Mouse (Mus musculus): ENCODE measurements around the gene Pced1b. TPM values are rescaled to one million over a fixed set of nuclear protein-coding genes. Genes with fewer than 3 reads are reported as not detected.
A peak's percentile ranks its signal among the peaks of the same experiment; 100 is the strongest.

Pced1b gene
- polyA plus RNA-seq, 1 experiment from 2014 or later: 8.7 TPM

GRCm38 (mm10) chr15:97374085-97374844 lies 127.4 kb downstream of the Pced1b start:
- Histone ChIP-seq H3K9ac (ENCODE audit: low read depth, low read length) (no peak overlapping the region), H3K4me2 (replicated peaks; ENCODE audit: low read depth, low read length) (no peak overlapping the region), H3K27ac (ENCODE audit: low read depth, low read length) (no peak overlapping the region), H3K9me3 (ENCODE audit: control insufficient read depth, low read length) (no peaks in the 10 kb centered on the region), H3K4me1 (ENCODE audit: control insufficient read depth, insufficient read depth, low read length) (peaks cover 26% of the 10 kb centered on the region), H3K4me3 (ENCODE audit: low read length) (no peak overlapping the region), H3K36me3 (ENCODE audit: control insufficient read depth, insufficient read depth, low read length) (no peaks in the 10 kb centered on the region), H3K27me3 (ENCODE audit: control insufficient read depth, insufficient read depth, low read length) (no peaks in the 10 kb centered on the region)
- no peak for ATAC-seq (ENCODE audit: low FRiP score, low TSS enrichment)
- WGBS: 56% methylated on average over 8 of the region's 8 CpGs

DNA sequence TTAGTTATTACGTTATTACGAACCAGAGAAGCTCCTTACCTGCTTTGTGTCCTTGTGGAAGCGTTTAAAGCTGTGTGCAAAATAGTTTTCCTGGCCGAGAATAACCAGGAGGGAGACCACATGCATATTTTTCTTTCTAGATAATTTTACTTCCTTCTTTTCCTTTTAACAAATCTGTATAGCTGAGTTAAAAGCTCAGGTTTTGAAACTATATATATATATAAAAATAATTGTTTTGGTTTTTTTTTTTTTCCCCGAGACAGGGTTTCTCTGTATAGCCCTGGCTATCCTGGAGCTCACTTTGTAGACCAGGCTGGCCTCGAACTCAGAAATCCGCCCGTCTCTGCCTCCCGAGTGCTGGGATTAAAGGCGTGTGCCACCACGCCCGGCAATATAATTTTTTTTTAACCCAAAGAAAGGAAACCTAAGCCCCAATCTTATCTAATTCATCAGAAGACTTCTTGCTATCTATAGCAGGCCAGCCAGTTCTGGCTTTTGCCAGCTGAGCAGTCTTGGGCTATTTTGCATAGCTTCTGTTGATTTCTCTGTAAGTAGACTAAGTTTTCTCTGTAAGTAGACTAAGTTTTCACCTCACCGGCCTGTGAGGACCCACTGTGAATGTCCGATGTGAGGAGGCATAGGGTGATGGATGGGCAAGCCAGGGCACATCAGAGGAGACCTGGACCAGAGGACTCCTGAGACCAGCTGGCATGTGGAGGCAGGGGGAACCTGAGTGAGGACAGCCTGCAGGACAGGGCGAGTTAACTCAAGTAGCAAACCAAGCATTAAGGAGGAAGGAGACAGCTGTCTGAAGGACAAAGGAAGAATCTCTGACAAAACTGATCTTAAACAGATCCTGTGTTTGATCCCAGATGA lies 128.2 kb downstream of the Pced1b start:
- Histone ChIP-seq H3K36me3 (ENCODE audit: control insufficient read depth, insufficient read depth, low read length) (no peaks in the 10 kb centered on the region), H3K4me1 (ENCODE audit: control insufficient read depth, insufficient read depth, low read length) (peaks cover 26% of the 10 kb centered on the region), H3K27me3 (ENCODE audit: control insufficient read depth, insufficient read depth, low read length) (no peaks in the 10 kb centered on the region), H3K4me3 (ENCODE audit: low read length) (no peak overlapping the region), H3K4me2 (replicated peaks; ENCODE audit: low read depth, low read length) (no peak overlapping the region), H3K27ac (ENCODE audit: low read depth, low read length) (no peak overlapping the region), H3K9me3 (ENCODE audit: control insufficient read depth, low read length) (no peaks in the 10 kb centered on the region), H3K9ac (ENCODE audit: low read depth, low read length) (no peak overlapping the region)
- no peak for ATAC-seq (ENCODE audit: low FRiP score, low TSS enrichment)
- 84% methylated on average over 15 of the region's 15 CpGs for WGBS

GRCm38 (mm10) chr15:97376081-97376742 lies 129.3 kb downstream of the Pced1b start:
- H3K27me3 ChIP-seq (ENCODE audit: control insufficient read depth, insufficient read depth, low read length): no peaks in the 10 kb centered on the region
- H3K4me2 ChIP-seq (replicated peaks; ENCODE audit: low read depth, low read length): no peak overlapping the region; the same call in 1 of the 2 replicates
- peaks cover 26% of the 10 kb centered on the region for H3K4me1 ChIP-seq (ENCODE audit: control insufficient read depth, insufficient read depth, low read length)
- H3K36me3 ChIP-seq (ENCODE audit: control insufficient read depth, insufficient read depth, low read length): no peaks in the 10 kb centered on the region
- no peak overlapping the region for H3K27ac ChIP-seq (ENCODE audit: low read depth, low read length)
- ATAC-seq (ENCODE audit: low FRiP score, low TSS enrichment): no peak
- WGBS: 26% methylated on average over 7 of the region's 7 CpGs
- H3K4me3 ChIP-seq (ENCODE audit: low read length): no peak overlapping the region
- H3K9me3 ChIP-seq (ENCODE audit: control insufficient read depth, low read length): no peaks in the 10 kb centered on the region
- H3K9ac ChIP-seq (ENCODE audit: low read depth, low read length): no peak overlapping the region

DNA sequence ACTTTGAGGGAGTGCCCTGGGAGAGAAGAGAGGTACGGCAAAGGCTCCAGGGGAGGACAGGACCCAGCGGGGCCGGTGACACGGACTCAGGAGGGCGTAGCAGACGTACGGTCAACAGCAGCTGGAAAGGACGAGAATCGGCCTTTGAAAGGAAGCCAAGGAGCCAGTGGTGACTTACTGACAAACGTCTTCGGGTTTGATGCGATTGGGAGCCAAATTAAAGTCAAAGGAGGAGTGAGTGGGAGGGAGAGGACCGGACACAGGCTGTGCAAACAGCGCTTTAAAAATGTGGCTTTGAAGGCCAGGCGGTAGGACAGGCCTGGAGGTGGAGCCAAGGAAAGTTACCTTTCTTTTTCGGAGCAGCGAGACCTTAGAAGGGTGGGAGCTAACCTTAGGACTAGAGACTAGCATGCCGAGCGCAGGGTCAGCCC lies 129.9 kb downstream of the Pced1b start:
- no peak overlapping the region for H3K27ac ChIP-seq (ENCODE audit: low read depth, low read length)
- ATAC-seq (ENCODE audit: low FRiP score, low TSS enrichment): peak; percentile 45; the same call in 1 of the 2 replicates

GRCm38 (mm10) chr15:97378061-97378460 lies 131.2 kb downstream of the Pced1b start:
- Histone ChIP-seq H3K9ac (ENCODE audit: low read depth, low read length) (no peak overlapping the region), H3K9me3 (ENCODE audit: control insufficient read depth, low read length) (no peaks in the 10 kb centered on the region), H3K4me3 (ENCODE audit: low read length) (no peak overlapping the region), H3K4me2 (replicated peaks; ENCODE audit: low read depth, low read length) (no peak overlapping the region), H3K27ac (ENCODE audit: low read depth, low read length) (no peak overlapping the region), H3K4me1 (ENCODE audit: control insufficient read depth, insufficient read depth, low read length) (peaks cover 20% of the 10 kb centered on the region), H3K27me3 (ENCODE audit: control insufficient read depth, insufficient read depth, low read length) (no peaks in the 10 kb centered on the region), H3K36me3 (ENCODE audit: control insufficient read depth, insufficient read depth, low read length) (no peaks in the 10 kb centered on the region)
- no peak for ATAC-seq (ENCODE audit: low FRiP score, low TSS enrichment)
- 77% methylated on average over 4 of the region's 4 CpGs for WGBS

More for the DNA sequence above, 129.9 kb downstream of the Pced1b start:
- no peaks in the 10 kb centered on the region for H3K27me3 ChIP-seq (ENCODE audit: control insufficient read depth, insufficient read depth, low read length)
- H3K36me3 ChIP-seq (ENCODE audit: control insufficient read depth, insufficient read depth, low read length): no peaks in the 10 kb centered on the region
- peak overlapping the region; percentile 32 for H3K4me2 ChIP-seq (replicated peaks; ENCODE audit: low read depth, low read length)
- H3K9ac ChIP-seq (ENCODE audit: low read depth, low read length): no peak overlapping the region; the same call in 1 of the 2 replicates
- no peak overlapping the region for H3K4me3 ChIP-seq (ENCODE audit: low read length)
- H3K9me3 ChIP-seq (ENCODE audit: control insufficient read depth, low read length): no peaks in the 10 kb centered on the region
- WGBS: 13% methylated on average over 19 of the region's 19 CpGs
- peaks cover 26% of the 10 kb centered on the region for H3K4me1 ChIP-seq (ENCODE audit: control insufficient read depth, insufficient read depth, low read length)

DNA sequence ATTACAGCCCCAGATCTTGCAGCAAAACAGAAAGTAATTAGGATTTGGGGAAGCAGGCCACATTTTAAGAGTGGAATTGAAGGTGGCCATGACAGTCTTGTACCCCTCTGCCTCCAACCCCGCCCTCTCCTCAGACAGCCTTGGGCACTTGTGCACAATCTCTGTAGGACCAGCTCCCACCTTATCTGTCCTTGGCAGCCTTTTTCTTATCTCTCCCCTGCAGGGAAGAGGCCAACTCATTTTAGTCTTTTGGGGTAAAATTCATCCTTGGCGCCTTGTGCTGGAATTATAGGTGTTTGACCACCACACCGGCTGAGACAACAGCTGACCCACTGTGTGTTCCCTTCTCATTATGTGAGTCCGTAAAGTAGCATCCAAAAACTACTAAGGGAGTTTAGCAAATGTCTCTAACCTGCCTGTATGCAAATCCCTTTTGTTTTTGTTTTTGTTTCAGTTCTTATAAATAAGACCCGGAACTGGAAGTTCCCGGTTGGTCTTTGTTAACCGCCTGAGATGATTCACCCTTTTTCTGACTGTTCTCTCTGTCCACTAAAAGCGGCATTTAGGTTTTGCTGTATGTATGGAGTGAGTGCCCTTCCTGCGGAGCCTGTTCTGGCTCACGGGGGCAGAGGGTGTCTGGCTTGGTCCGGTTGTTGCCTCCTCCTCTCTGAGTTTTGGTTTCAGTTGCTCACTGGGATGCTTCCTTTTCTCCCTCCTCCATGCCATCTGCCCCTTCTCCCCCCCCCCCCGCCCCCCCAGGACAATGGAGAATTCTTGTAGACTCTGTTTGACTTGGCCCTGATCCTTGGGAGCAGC lies 132.8 kb downstream of the Pced1b start:
- no peaks in the 10 kb centered on the region; the same call in 1 of the 2 replicates for H3K36me3 ChIP-seq (ENCODE audit: control insufficient read depth, insufficient read depth, low read length)
- H3K4me2 ChIP-seq (replicated peaks; ENCODE audit: low read depth, low read length): no peak overlapping the region
- H3K4me3 ChIP-seq (ENCODE audit: low read length): no peak overlapping the region
- no peak for ATAC-seq (ENCODE audit: low FRiP score, low TSS enrichment)
- no peaks in the 10 kb centered on the region for H3K27me3 ChIP-seq (ENCODE audit: control insufficient read depth, insufficient read depth, low read length)
- H3K27ac ChIP-seq (ENCODE audit: low read depth, low read length): no peak overlapping the region
- no peak overlapping the region for H3K9ac ChIP-seq (ENCODE audit: low read depth, low read length)
- H3K9me3 ChIP-seq (ENCODE audit: control insufficient read depth, low read length): no peaks in the 10 kb centered on the region
- peaks cover 13% of the 10 kb centered on the region for H3K4me1 ChIP-seq (ENCODE audit: control insufficient read depth, insufficient read depth, low read length)
- WGBS: 76% methylated on average over 11 of the region's 12 CpGs

DNA sequence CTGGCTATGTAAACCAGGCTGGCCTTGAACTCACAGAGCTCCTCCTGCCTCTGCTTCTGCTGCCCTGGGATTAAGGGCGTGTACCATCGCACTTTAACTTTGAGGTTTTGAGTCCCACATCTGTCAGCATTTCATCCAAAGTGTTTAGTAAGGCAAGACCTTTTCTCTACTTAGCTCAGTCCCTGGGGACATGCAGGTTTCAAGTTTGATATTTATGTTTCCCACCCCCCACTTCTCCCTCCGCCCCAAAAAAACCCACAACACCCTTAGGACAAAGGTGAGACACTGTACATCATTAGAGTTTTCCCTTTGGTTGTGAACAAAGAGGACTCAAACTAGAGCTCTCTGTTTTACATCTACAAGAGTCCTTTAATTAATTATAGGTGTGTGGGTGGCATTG lies 135.7 kb downstream of the Pced1b start:
- H3K4me3 ChIP-seq (ENCODE audit: low read length): no peak overlapping the region
- no peak for ATAC-seq (ENCODE audit: low FRiP score, low TSS enrichment)
- H3K4me2 ChIP-seq (replicated peaks; ENCODE audit: low read depth, low read length): no peak overlapping the region
- no peaks in the 10 kb centered on the region for H3K4me1 ChIP-seq (ENCODE audit: control insufficient read depth, insufficient read depth, low read length)
- H3K36me3 ChIP-seq (ENCODE audit: control insufficient read depth, insufficient read depth, low read length): no peaks in the 10 kb centered on the region; the same call in 1 of the 2 replicates
- no peak overlapping the region for H3K27ac ChIP-seq (ENCODE audit: low read depth, low read length)
- H3K9ac ChIP-seq (ENCODE audit: low read depth, low read length): no peak overlapping the region
- H3K27me3 ChIP-seq (ENCODE audit: control insufficient read depth, insufficient read depth, low read length): no peaks in the 10 kb centered on the region
- no peaks in the 10 kb centered on the region for H3K9me3 ChIP-seq (ENCODE audit: control insufficient read depth, low read length)
- WGBS: 94% methylated on average over 3 of the region's 3 CpGs

DNA sequence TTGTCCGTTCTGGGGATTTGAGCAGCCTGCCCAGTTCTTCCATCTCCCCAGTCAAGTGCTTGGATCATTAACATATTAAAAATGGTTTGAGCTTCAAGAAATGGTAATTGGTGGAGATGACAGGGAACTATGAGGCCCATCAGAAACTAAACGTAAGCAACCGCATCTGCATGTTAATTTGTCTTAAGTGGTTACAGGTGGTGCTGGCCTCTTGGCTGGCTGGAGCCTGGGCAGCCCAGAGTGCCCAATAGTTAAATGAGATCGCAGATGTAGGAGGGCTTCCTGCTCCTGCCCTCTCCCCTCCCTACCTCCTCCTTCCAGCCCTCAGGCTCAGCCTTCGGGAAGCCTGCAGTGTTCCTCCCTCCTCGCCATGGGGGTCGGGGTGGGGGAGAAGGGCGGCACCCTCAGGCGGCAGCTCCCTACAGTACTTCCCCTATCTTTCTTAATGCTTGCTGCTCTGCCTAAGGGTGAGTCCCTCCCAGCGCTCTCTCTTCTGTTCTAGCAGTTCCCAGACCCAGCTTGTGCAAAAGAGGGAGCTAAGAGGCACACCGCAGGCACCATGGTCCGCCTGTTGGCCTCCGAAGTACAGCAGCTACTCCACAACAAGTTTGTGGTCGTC lies 136.7 kb downstream of the Pced1b start:
- 81% methylated on average over 14 of the region's 14 CpGs for WGBS
- ATAC-seq (ENCODE audit: low FRiP score, low TSS enrichment): no peak

More for the DNA sequence above, 136.7 kb downstream of the Pced1b start:
- Histone ChIP-seq H3K36me3 (ENCODE audit: control insufficient read depth, insufficient read depth, low read length) (no peaks in the 10 kb centered on the region; the same call in 1 of the 2 replicates), H3K4me2 (replicated peaks; ENCODE audit: low read depth, low read length) (no peak overlapping the region), H3K9me3 (ENCODE audit: control insufficient read depth, low read length) (no peaks in the 10 kb centered on the region), H3K4me1 (ENCODE audit: control insufficient read depth, insufficient read depth, low read length) (no peaks in the 10 kb centered on the region), H3K4me3 (ENCODE audit: low read length) (no peak overlapping the region), H3K27ac (ENCODE audit: low read depth, low read length) (no peak overlapping the region), H3K9ac (ENCODE audit: low read depth, low read length) (no peak overlapping the region), H3K27me3 (ENCODE audit: control insufficient read depth, insufficient read depth, low read length) (no peaks in the 10 kb centered on the region)
